Comparison of ENCODE assay signal across 26 mouse cellular contexts in the genomic region with DNA sequence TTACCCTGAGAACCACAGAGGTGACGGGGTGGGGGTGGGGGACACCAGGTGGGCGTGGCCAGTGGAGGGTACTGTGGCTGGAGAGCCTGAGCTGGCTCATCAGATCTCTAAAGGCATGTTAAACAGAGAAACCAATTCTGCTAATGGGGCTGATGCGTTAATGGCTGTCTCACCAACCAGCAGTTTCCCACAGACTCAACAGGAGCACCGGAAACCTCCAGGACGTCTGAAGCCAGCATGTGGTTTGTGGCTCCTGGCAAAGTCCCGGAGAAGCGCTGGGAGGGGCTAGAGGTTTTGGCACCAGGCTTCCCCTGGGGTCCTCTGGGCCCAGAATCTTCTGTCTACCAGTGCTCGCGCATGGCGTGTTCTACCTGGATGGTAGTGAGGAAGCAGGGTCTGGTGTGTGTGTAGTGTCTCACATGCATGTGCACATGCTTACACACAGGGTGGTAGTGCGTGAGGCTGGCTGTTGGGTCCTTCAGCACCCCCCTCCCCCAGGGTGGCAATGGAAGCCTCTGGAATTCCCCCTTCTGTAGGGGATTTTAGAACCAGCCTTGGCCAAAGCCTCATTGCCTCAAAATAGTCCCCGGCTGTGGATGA. TPM values are rescaled to one million over a fixed set of nuclear protein-coding genes. Genes with fewer than 3 reads are reported as not detected.
DNase-seq lines count a peak whose midpoint lies in the region; ATAC-seq and TF ChIP-seq lines count a peak whose summit lies in the region.
"Had no signal": no experiment of that assay in that cellular context is flagged by ENCODE, and none has a peak within 500 bp of the region (broad histone marks: within the 10 kb centered on the region; RNA-seq: fewer than 3 reads in every experiment).

No protein-coding gene starts in this region.

- WGBS in kidney, adult 2 months = 66% methylated on average over 12 of the region's 12 CpGs
- 58% methylated on average over 12 of the region's 12 CpGs for WGBS in kidney, embryonic 14.5 days

- no peak overlapping the region for H3K9ac ChIP-seq in kidney, embryonic 14.5 days (ENCODE audit: low read depth, low read length)
- H3K9ac ChIP-seq: forebrain, embryonic 15.5 days; hindbrain, embryonic 12.5 days; intestine, embryonic 15.5 days; limb, embryonic 12.5 days; liver, embryonic 13.5 days; lung, embryonic 15.5 days had no signal

- H3K27ac ChIP-seq in kidney, adult 2 months (ENCODE audit: insufficient read depth, low read depth, low read length) = no peak overlapping the region
- no peak overlapping the region for H3K27ac ChIP-seq in kidney, embryonic 14.5 days (ENCODE audit: low read depth, low read length)
- H3K27ac ChIP-seq: forebrain, embryonic 15.5 days; hindbrain, embryonic 12.5 days; intestine, embryonic 15.5 days; layer of hippocampus, adult 2 months; limb, embryonic 12.5 days; liver, embryonic 13.5 days; lung, embryonic 15.5 days; macrophage had no signal

- H3K27me3 ChIP-seq in splenic B cell, adult 2 months (ENCODE audit: control insufficient read depth, insufficient read depth, low read length, poor library complexity, severe bottlenecking) = no peaks in the 10 kb centered on the region
- H3K27me3 ChIP-seq in kidney, adult 2 months (replicated peaks; ENCODE audit: control insufficient read depth, insufficient read depth, low read length) = no peaks in the 10 kb centered on the region
- H3K27me3 ChIP-seq in kidney, embryonic 14.5 days (ENCODE audit: control insufficient read depth, insufficient read depth, low read length) = no peaks in the 10 kb centered on the region
- H3K27me3 ChIP-seq: forebrain, embryonic 15.5 days; hindbrain, embryonic 12.5 days; intestine, embryonic 15.5 days; limb, embryonic 12.5 days; lung, embryonic 15.5 days; Patski had no signal

- TF ChIP-seq POLR2A in kidney, adult 2 months (IDR thresholded peaks at IDR 0.05; ENCODE audit: low read depth, low read length) = no peak

- no peak for ATAC-seq in kidney, embryonic 14.5 days (ENCODE audit: low FRiP score, low TSS enrichment)
- ATAC-seq: forebrain, embryonic 15.5 days; intestine, embryonic 15.5 days; Patski had no signal

- TF ChIP-seq CTCF in kidney, adult 2 months (conservative IDR thresholded peaks at IDR 0.05; ENCODE audit: insufficient read depth, insufficient read length, low read depth, low read length) = no peak

- DNase-seq in thymus, postnatal 0 days (ENCODE audit: low spot score) = peak; percentile 18
- DNase-seq in thymus, adult 18-20 months = no peak
- peak; percentile 72 for DNase-seq in ES-CJ7 (ENCODE audit: low read depth, low spot score)
- peak; percentile 59 for DNase-seq in fibroblast of lung, adult 2 months (ENCODE audit: low read depth)
- peak; percentile 25 for DNase-seq in splenic B cell, adult 2 months (ENCODE audit: low read depth, low spot score)
- DNase-seq in kidney, adult 2 months = no peak
- DNase-seq in right cerebral cortex, postnatal 4 days = no peak
- DNase-seq: adrenal gland, postnatal 25 days; cerebellum, adult 11 months; cerebellum, postnatal 14 days; gastrocnemius, postnatal 25 days; kidney, postnatal 10 days; liver, embryonic 13.5 days; retina, postnatal 1 day; thymus, postnatal 4 days had no signal

- H3K36me3 ChIP-seq in splenic B cell, adult 2 months (ENCODE audit: control insufficient read depth, insufficient read depth, low read length, poor library complexity, severe bottlenecking) = no peaks in the 10 kb centered on the region
- no peaks in the 10 kb centered on the region for H3K36me3 ChIP-seq in kidney, adult 2 months (ENCODE audit: control insufficient read depth, insufficient read depth, low read length)
- H3K36me3 ChIP-seq in kidney, embryonic 14.5 days (ENCODE audit: control insufficient read depth, insufficient read depth, low read length) = no peaks in the 10 kb centered on the region
- H3K36me3 ChIP-seq: forebrain, embryonic 15.5 days; hindbrain, embryonic 12.5 days; intestine, embryonic 15.5 days; limb, embryonic 12.5 days; liver, embryonic 13.5 days; lung, embryonic 15.5 days had no signal

- no peaks in the 10 kb centered on the region for H3K4me1 ChIP-seq in kidney, adult 2 months (ENCODE audit: control insufficient read depth, insufficient read depth, low read length)
- H3K4me1 ChIP-seq in kidney, embryonic 14.5 days (ENCODE audit: control insufficient read depth, insufficient read depth, low read length) = peaks cover 13% of the 10 kb centered on the region

- H3K4me3 ChIP-seq in kidney, adult 2 months (ENCODE audit: insufficient read depth, low read depth, low read length) = no peak overlapping the region
- no peak overlapping the region for H3K4me3 ChIP-seq in kidney, embryonic 14.5 days (ENCODE audit: low read length)
- H3K4me3 ChIP-seq: erythroblast, embryonic 14.5 days; forebrain, embryonic 15.5 days; hindbrain, embryonic 12.5 days; intestine, embryonic 15.5 days; layer of hippocampus, adult 2 months; limb, embryonic 12.5 days; liver, embryonic 13.5 days; lung, embryonic 15.5 days had no signal

- H3K9me3 ChIP-seq in kidney, embryonic 14.5 days (ENCODE audit: control insufficient read depth, low read length) = no peaks in the 10 kb centered on the region
- H3K9me3 ChIP-seq: forebrain, embryonic 15.5 days; hindbrain, embryonic 12.5 days; intestine, embryonic 15.5 days; limb, embryonic 12.5 days; lung, embryonic 15.5 days had no signal

- no peak overlapping the region for H3K4me2 ChIP-seq in kidney, embryonic 14.5 days (replicated peaks; ENCODE audit: low read depth, low read length)
- H3K4me2 ChIP-seq: forebrain, embryonic 15.5 days; hindbrain, embryonic 12.5 days; intestine, embryonic 15.5 days; limb, embryonic 12.5 days; liver, embryonic 13.5 days; lung, embryonic 15.5 days; midbrain, embryonic 11.5 days had no signal

RNA-seq across cellular contexts. Expression of gene Ip6k3, which starts 12.2 kb away (rescaled TPM):
- 0.46 and 0.49 TPM in 2 replicates for polyA plus RNA-seq in thymus, postnatal 0 days (2015; fragmentation: Nextera tagmentation; extraction: Ambion mirVana)
- polyA plus RNA-seq in kidney, adult 2 months (2012; rRNA removed) = 0.79 and 1.1 TPM in 2 replicates
- 0.12 TPM in 1 of 2 replicates, not detected in the other for polyA plus RNA-seq in kidney, embryonic 14.5 days (2014; fragmentation: Nextera tagmentation; extraction: Ambion mirVana)
- polyA plus RNA-seq: erythroblast, embryonic 14.5 days; macrophage had no signal

RNA-seq across cellular contexts. Expression of gene Lemd2, which starts 24.5 kb away (rescaled TPM):
- polyA plus RNA-seq in thymus, postnatal 0 days (2015; fragmentation: Nextera tagmentation; extraction: Ambion mirVana) = 11.1 and 13.8 TPM in 2 replicates
- 48.4 and 64.4 TPM in 2 replicates for polyA plus RNA-seq in kidney, adult 2 months (2012; rRNA removed)
- polyA plus RNA-seq in kidney, embryonic 14.5 days (2014; fragmentation: Nextera tagmentation; extraction: Ambion mirVana) = 14.5 and 15.6 TPM in 2 replicates

RNA-seq across cellular contexts. Expression of gene Uqcc2, which starts 46.1 kb away (rescaled TPM):
- polyA plus RNA-seq in thymus, postnatal 0 days (2015; fragmentation: Nextera tagmentation; extraction: Ambion mirVana) = 266 and 304 TPM in 2 replicates
- polyA plus RNA-seq in kidney, adult 2 months (2012; rRNA removed) = 208 and 218 TPM in 2 replicates
- 293 and 406 TPM in 2 replicates for polyA plus RNA-seq in kidney, embryonic 14.5 days (2014; fragmentation: Nextera tagmentation; extraction: Ambion mirVana)

Comparison
In these comparisons a context has a peak if more than half of its experiments do, and no peak if none do; other contexts are left out.
1. DNase-seq: peak in thymus, postnatal 0 days (single experiment), ES-CJ7 (single experiment), fibroblast of lung, adult 2 months (single experiment) and splenic B cell, adult 2 months (single experiment); none in thymus, adult 18-20 months (0 of 2), kidney, adult 2 months (single experiment) and right cerebral cortex, postnatal 4 days (single experiment).